Mouse (Mus musculus) thymus, postnatal 10 days (tissue): ENCODE measurements around the gene Tekt3.

Source experiments
- DNase-seq, 2 experiments: peaks; one replicate each; pipeline ENCODE4 v3.0.0; 2021; ENCODE audit warnings: low spot score in 2 of 2

Gene Tekt3

DNA sequence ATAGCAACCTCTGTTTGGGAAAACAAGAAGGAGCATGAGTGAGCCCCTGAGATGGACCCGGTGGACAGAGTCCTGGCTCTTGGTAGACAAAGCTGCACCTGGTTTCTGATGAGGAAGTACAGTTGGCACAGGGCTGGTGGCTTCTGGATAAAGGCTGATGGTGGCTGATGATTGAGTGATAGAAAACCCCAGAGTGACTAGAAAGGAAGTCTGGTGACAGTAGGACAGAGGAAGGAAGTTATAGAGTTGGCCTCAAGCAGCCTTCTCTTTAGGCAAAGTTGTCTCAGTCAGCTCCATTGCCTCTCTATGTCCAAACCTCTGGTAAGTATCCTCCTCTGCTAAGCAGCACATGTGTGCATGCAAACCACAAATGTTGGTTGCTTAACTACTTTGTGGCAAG, 1.5 kb upstream of the Tekt3 start:
- DNase-seq: no peak

DNA sequence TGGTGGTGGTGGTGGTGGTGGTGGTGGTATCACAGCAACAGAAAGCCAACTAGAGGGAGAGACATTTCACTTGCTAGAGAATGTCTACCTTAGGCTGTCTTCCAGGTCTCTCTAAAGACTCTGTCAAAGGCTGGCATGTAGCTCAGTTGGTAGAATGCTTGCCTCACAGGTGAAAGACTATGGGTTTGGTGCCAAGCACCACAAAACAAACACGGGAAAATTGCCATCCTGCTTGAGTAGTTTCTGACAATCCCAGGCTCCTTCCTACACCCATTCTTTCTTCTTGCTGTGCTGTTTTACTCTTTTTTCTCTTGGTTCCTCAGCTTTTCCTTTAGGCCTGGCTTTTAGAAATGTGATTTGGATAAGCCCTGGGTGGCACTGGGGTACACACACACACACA, 5.1 kb downstream of the Tekt3 start:
- no peak for DNase-seq

DNA sequence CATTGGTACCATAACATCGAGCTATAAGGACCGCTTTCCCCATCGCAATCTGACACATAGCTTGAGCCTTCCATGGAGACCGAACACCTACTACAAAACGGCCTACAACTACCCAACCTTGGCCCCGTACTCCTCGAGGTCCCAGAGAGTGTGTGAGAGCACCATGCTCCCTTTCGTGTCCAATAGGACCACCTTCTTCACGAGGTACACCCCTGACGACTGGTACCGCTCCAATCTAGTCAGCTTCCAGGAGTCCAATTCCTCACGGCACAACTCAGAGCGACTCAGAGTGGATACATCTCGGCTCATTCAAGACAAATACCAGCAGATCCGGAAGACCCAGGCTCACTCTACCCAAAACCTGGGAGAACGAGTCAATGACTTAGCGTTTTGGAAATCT, 8.6 kb downstream of the Tekt3 start:
- DNase-seq: no peak

DNA sequence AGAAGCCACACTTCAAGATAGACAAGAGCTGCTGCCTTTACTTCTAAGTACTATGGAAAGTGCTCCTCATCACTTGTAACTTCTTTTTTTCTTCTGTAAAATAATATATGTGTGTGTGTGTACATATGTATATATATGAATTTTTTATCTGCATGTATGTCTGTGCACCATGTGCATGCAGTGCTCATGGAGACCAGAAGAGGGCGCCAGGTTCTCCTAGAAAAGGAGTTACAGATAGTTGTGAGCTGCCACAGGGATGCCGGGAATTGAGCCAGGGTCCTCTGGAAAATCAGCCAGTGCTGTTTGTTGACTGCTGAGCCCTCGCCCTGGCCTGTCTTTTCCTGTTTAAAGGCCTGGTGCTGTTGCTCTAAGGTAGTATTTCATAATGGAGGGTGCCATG, 23.1 kb downstream of the Tekt3 start:
- DNase-seq: no peak

DNA sequence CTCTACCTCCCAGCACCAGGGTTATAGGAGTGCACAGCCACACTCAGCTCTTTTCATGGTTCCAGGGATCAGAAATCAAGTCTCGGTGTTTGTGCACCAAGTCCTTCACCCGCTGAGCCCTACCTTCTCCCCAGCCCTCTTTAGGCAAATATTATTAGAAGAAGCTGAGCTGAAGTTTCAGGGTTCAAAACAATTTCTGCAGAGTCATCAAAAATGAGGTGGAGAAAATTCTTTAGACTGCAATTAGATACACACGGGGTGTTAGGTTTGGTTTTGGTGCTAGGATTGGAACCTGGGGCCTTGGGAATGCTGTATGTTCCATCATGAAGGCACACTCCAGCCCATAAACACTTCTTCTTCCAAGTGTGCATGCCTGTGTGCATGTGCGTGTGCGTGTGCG, 27.2 kb downstream of the Tekt3 start:
- DNase-seq: no peak

DNA sequence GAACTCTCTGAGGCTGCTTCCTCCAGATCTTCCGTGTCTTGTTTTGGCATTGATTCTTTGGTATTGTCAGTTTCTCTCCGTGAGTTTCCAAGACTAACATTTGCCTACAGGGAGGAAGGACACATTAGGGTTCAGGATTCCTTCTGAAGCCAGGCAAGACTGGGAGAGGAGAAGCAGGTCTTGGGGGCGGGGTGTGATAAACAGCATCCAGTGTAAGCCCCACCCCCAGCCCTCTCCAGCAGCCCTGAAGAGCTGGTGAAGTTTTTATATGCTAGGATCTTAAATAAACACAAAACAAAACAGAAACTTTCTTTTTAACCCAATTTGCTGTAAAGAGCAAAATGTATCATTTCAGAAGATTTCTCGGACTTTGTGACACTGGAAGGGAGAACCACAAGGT, 28.8 kb downstream of the Tekt3 start:
- DNase-seq: no peak

DNA sequence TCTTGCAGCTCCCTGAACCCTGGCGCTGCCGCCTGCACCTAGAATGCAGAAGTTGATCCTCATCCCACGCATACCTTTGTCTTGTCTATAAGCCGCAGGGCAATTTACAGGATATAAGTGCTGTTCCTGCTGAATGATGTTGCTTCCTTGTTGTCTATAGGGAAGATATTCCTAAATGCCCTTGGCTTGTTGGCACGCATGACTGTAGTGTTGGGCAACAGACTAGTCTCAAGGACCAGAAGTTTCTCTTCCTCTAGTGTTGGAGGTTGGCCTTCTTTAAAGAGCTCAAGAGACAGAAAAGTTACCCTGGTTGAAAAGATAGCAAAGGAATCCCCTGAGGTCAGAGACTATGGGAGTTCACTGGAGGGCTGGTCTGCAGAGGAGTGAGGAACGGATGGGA, 29.5 kb downstream of the Tekt3 start:
- no peak for DNase-seq

DNA sequence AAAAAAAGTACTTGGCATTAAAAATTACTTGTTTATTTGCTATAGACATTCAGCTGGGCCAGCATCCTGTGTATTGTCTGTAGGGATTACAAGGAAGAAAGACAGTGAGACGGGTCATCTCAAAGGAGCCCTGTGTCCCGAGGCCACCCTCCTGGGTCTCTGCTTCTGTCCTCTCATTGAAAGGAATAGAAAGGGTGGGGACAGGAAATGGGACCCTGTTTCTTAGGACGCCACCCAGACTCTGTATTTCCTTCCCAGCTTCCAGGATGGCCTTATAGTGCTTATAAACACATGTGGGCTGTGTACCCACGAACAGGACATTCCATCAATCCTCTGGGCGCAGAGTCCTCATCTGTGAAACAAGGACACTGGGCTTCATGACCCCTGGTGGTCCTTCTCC, 30.8 kb downstream of the Tekt3 start:
- no peak for DNase-seq

DNA sequence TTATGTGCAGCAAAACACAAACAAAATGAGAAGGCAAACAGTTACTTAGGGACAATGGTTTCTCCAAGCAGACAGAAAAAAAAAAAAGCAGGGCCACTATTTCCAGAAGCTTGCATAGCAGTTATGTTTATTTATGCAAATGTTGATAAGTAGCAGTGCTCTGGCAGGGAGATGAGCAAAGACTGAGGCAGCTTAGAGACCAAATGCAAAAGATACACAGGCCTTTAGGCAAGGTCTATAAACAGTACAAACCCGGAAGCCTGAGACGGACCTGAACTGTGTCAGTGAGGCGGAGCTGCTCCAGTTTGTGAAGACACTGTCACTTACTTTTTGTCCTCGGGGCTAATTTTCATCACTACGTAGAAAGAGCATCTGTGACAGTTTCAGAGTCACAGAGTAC, 32.1 kb downstream of the Tekt3 start:
- no peak for DNase-seq

DNA sequence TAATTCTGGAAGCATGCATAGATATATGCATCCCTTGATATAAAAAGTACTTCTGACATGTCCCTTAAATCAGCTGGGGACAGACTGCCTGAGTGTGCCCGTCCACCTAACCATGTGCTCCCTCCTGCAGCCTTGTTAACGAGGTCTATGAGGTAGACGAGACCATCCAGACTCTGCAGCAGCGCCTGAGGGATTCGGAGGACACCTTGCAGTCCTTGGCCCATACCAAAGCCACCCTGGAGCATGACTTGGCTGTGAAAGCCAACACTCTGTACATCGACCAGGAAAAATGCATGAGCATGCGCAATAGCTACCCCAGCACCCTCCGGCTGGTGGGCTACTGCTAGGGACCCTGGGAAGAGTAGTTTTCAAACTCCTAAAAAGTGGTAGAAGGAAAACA, 33.0 kb downstream of the Tekt3 start:
- no peak for DNase-seq

DNA sequence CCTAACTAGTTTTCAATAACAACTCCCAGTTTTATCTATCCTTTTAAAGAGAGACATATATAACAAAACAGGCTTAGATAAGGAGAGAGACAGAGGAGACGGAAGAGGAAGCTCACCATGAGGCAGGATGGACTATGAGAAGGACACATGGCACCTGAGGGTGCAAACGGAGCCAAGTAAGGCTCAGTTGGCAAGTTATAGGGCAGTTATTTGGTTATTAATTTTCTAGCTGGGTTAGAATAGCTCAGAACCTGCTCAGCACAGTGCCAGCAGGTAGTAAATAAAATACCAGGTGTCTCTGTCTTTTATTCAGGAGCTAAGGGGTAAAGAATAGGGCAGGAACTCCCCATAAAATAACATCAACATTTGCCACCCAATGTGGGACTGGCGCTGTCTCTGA, 36.6 kb downstream of the Tekt3 start:
- DNase-seq: no peak

DNA sequence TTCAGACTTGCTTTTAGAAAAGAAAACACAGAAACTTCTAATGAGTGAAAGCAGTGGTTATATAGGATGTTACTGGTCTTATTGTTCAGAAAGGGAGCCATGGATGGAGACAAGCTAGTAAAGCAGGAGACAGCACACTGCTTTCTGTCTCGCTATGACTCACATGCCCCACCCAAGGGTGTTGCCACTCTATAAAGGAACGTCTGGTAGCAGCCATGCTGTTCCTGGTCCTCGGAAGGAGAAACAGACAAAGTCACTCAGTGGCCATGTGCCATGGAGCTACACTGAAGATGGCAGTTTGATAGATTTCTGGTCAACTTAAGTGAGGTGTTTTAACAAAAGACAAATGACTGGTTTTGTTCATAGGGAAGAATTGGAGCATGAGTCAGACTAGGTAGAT, 37.9 kb downstream of the Tekt3 start:
- no peak for DNase-seq

DNA sequence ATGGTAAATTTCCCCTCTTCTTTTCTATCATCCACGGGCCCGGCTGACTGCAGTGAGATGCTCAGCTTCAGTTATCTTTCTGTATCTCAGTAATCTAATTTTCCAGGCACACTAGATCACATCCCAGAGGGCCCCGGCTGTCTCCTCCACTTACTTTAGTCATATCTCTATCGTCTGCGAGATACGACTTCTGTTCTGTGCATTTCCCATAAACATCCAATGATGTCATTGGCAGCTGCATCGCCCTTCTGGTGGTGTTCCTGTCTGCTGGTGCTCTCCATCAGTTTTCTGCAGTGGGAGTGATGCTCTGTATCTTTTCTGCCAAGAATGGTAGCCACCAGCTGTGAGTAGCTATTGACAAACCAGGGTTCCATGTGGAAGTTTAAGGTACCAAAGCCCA, 41.8 kb downstream of the Tekt3 start:
- DNase-seq: no peak

DNA sequence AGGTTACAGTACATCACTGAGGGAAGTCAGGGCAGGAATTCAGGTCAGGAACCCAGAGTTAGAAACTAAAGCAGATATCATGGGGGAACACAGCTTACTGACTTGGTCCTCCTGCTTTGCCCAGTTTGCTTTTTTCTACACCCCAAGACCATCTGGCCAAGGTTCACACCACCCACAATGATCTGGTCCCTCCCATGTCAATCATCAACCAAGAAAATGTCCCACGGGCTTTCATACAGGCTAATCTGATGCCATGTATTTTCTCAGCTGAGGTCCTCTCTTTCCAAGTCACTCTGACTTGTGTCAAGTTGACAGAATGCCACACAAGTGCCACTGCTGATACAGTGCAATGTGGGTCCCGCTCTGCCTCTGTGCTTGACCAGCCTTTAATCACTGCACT, 42.6 kb downstream of the Tekt3 start:
- DNase-seq: no peak

DNA sequence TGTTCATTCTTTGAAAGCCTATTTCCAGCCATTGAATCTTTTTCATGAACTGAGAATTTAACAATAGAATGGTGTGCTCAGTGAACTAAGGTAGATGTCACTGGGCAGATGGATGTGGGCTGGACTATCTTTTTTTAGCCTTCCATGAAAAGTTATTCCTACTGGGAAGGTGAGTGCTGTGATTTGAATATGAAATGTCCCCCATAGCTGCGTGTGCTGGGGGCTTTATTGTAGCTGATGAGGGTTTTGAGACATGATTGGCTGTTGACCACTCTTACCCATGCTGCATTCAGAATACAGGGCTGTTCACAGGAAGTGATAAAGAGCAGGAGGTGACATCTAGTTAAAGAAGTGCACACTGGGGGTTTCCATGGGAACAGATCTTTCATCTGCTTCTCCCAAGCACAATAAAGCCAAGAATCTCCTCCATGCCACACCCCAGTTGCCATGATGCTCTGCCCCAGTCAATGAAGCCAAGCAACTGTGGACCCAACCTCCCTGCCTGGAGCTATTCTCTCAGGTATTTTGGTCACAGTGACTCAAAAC, 47.8 kb downstream of the Tekt3 start:
- no peak for DNase-seq

DNA sequence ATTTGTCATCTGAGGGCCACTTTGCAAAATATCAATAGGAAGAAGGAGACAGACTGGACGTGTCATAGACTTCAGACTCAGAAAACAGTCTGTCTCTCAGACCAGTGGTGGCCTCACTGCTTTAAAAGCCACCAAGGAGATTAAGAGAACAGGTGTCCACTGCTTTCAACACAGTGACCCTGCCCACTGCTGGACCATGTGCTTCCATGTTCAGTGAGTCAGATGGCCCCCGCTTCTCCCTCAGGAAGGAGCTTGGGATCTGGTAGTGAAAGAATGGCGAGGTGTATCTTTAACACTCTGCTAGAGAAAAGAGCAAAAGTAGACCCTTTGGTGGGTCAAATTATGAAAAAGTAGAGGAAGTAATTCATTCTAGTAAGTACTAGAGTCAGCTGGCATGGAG, 48.9 kb downstream of the Tekt3 start:
- no peak for DNase-seq

DNA sequence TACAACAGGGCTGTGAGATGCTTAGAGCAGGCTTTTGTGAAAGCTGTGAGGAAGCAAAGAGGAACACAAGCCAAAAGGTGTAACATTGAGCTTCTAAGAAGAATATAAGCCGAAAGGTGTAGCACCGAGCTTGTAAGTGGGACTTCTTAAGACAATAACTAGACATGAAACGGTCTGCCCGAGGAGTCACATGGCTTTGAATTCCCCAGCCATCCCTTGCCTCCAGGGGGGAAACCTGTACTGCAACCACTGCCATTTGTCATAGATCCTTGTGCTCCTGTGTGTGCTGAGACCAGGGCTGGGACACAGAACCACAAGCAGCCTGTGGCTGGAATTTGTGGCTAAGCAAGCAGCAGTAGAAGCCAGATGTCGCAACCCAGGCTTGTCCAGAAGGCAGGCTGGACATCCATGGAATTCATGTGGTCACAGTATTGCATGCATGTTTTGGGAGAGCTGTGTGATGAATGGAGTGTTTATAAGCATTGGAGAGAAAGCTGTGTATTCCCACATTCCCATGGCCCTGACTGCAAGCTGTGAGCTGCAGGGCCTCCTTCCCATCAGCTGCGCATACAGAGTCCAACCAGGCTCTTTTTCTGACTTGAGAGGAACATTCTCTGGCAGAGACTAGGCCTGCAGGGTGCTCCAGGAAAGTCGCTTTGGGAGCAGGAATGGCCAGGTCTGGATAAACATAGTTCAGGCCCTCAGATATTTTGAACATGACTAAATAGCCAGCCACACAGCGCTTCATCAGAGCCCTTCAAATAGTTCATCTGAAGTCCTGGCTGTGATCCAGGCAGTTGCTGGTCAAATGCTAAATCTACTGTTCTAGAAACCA, 53.6 kb downstream of the Tekt3 start:
- DNase-seq: no peak

DNA sequence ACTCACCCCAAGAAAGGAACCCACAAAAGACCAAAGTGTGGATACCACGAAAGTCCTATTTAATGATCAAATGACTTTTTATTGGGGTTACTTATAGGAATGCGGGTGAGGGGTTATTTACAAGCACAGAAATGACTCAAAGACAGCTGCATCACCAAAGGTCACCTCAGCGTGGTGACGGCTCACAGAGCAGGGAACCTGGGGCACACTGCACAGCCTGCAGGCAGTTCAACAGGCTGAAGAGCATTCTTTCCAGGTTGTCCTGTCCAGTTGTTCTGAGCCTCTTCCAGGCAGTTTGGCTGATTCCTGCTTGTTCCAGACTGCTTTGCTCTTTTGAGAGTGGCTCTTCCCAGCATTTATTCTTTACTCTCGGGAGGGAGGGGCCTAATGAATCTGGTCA, 55.2 kb downstream of the Tekt3 start:
- no peak for DNase-seq

DNA sequence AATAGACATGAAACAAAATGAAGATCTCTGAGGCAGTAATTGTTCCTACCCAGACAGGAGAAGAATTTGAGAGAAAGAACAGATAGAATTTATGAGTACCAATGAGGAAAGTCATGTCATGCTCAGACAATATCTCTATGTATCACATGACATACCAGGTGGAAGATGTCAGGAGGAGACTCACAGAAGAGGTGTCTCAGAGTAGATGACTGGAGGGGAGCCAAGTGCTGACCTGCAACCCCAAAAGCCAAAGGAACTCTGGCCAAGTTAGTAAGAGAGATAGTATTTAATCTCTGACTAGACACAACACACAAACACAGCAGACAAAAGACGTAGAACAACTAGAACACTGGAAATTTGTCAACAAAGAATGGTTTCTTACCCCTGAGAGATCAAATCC, 55.8 kb downstream of the Tekt3 start:
- no peak for DNase-seq

DNA sequence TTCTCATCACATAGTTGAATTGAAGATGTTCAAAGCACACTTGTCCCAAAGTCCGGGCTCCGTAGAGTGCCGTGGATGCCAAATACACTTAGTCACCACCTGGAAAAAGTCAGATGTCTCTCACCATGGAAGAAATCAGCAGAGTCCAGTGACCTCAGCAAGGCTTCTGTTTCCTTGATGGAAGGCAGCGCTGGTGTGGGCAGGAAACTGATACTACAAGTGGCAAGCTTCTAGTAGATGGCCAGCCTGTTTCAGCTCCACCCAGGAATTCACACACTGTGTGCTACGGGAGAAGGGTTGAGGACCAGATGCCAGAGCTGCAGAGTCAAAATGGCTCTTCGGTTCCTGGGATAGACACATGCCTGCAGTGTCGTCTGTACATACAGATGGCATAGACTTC, 58.3 kb downstream of the Tekt3 start:
- DNase-seq: no peak

DNA sequence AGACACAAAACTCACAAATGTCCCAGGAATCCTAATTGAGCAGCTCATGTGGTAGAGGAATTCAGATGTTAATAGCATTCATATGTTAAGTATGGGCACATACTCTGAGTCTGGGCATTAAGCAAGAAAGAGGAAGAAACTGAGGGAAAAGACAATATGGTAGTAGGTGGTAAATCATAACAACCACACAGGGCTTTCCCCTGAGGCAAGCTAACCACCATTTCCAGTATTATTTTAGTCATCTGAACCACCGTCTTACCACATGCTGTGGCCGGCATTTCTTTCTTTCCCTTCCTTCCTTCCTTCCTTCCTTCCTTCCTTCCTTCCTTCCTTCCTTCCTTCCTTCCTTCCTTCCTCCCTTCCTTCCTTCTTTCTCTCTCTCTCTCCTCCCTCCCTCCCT, 60.8 kb downstream of the Tekt3 start:
- DNase-seq: no peak

DNA sequence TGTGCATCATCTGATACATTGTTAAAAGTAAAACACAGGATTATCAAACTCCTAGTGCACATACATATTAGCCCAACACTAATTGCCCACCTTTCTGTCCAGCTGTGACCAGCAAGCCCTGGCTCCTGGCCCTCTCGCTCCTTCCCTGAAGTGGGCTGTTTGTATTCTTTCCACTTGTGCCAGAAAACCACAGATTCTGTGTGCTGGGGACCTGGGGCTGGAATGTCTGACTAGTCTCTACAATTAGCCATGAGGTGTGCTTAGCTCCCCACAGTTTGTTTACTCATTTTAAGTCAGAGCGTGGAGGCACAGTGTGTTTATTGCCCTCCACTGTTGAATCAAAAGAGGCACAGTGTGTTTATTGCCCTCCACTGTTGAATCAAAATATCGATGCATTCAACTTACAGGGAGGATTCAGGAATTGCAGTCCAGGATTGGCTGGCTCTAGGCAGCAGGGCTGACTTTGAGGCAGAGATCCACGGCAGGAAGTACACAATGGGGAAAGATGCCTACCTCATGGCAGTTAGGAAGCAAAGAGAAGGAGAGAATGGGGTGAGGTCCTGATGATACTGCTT, 61.4 kb downstream of the Tekt3 start:
- DNase-seq: no peak

DNA sequence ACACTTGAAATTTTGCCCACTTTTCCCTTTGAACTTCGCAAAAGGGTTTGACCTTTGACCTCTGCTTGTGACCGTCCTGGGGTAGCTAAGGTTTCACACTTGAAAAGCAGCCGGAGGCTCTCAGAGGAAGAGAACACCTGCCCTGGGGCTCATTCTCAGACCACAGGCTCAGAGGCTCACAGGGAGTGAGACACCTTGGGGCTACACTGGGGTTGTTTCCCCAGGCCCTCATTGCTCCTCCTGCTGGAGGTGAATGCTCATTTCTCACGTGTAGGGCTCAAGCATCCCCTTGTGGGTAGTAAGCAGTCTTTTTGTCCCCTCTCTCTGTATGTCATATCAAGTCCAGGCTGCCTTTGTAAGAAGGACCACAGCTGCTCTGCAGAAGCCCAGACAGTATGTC, 62.9 kb downstream of the Tekt3 start:
- no peak for DNase-seq
